ENCODE assay signal across 8 mouse cellular contexts in genomic region chr5:116023251-116023661, GRCm38 (mm10). TPM values are rescaled to one million over a fixed set of nuclear protein-coding genes. Genes with fewer than 3 reads are reported as not detected.
A peak's percentile ranks its signal among the peaks of the same experiment; 100 is the strongest.
DNase-seq lines count a peak whose midpoint lies in the region; ATAC-seq lines count a peak whose summit lies in the region.

No protein-coding gene starts in this region.

- H3K9me3 ChIP-seq in heart, embryonic 14.5 days (ENCODE audit: control insufficient read depth, low read length), result no peaks in the 10 kb centered on the region
- no peaks in the 10 kb centered on the region for H3K9me3 ChIP-seq in heart, embryonic 15.5 days (replicated peaks)
- H3K9me3 ChIP-seq in megakaryocyte, embryonic 14.5 days, result no peaks in the 10 kb centered on the region

- H3K27ac ChIP-seq in heart, embryonic 14.5 days (replicated peaks in 1 of 2; ENCODE audit: control insufficient read depth in 1 of 2, insufficient read depth in 1 of 2, low read depth in 2 of 2, low read length in 2 of 2), result peak overlapping the region in 1 of 2 experiments; percentile 77; a peak in 1 of 4 replicates
- H3K27ac ChIP-seq in heart, embryonic 15.5 days, result peak overlapping the region; percentile 84

- H3K9ac ChIP-seq in heart, embryonic 14.5 days (ENCODE audit: low read length), result peak overlapping the region; percentile 86
- peak overlapping the region; percentile 78 for H3K9ac ChIP-seq in heart, embryonic 15.5 days

- no peak for DNase-seq in heart, postnatal 25 days (ENCODE audit: low spot score)
- peak; percentile 43 for DNase-seq in NIH3T3 (ENCODE audit: low read depth)
- DNase-seq in kidney, postnatal 4 days, result peak; percentile 36 to 60
- no peak for DNase-seq in gastrocnemius, postnatal 14 days
- DNase-seq in left cerebral cortex, postnatal 36 days (ENCODE audit: low spot score in 2 of 2), result no peak

- peaks cover 43% of the 10 kb centered on the region for H3K36me3 ChIP-seq in heart, embryonic 14.5 days (ENCODE audit: control insufficient read depth, insufficient read depth, low read length)
- peaks cover 21% of the 10 kb centered on the region for H3K36me3 ChIP-seq in heart, embryonic 15.5 days
- H3K36me3 ChIP-seq in megakaryocyte, embryonic 14.5 days (replicated peaks; ENCODE audit: low read length), result peaks cover 60% of the 10 kb centered on the region

- H3K27me3 ChIP-seq in heart, embryonic 14.5 days (ENCODE audit: control insufficient read depth, insufficient read depth, low read length), result no peaks in the 10 kb centered on the region
- 0 out of 2 replicates have a peak, but pooled peaks cover 3% of the 10 kb centered on the region for H3K27me3 ChIP-seq in heart, embryonic 15.5 days
- H3K27me3 ChIP-seq in megakaryocyte, embryonic 14.5 days (replicated peaks), result no peaks in the 10 kb centered on the region

- no peak for ATAC-seq in heart, embryonic 14.5 days (ENCODE audit: insufficient number of reproducible peaks, insufficient read depth, low FRiP score, low read depth)
- ATAC-seq in heart, embryonic 15.5 days (replicated peaks; ENCODE audit: insufficient number of reproducible peaks, insufficient read depth, low FRiP score, low read depth), result no peak

- 22% methylated on average over 8 of the region's 8 CpGs for WGBS in heart, embryonic 14.5 days
- 28% methylated on average over 8 of the region's 8 CpGs for WGBS in heart, embryonic 15.5 days

- intact Hi-C loops in heart, postnatal 25 days (cut with DNase I), result loop anchor here (10.0 kb wide), 1 partner anchor 368 kb away; no protein-coding TSS in a partner anchor
- intact Hi-C loops in gastrocnemius, postnatal 14 days (cut with DNase I; ENCODE audit: low total_unique reads), result no loop called here
- intact Hi-C loops in left cerebral cortex, postnatal 36 days (cut with DNase I), result no loop called here

- H3K4me1 ChIP-seq in heart, embryonic 14.5 days (ENCODE audit: control insufficient read depth in 2 of 2, insufficient read depth in 2 of 2, low read length in 2 of 2), result peaks cover 22 to 46% of the 10 kb centered on the region in 2 experiments
- peaks cover 43% of the 10 kb centered on the region for H3K4me1 ChIP-seq in heart, embryonic 15.5 days (replicated peaks)
- peaks cover 91% of the 10 kb centered on the region for H3K4me1 ChIP-seq in megakaryocyte, embryonic 14.5 days

- peak overlapping the region; percentile 65 to 81 for H3K4me3 ChIP-seq in heart, embryonic 14.5 days (ENCODE audit: control insufficient read depth in 1 of 2, insufficient read depth in 1 of 2, low read depth in 1 of 2, low read length in 2 of 2)
- peak overlapping the region; percentile 86 for H3K4me3 ChIP-seq in heart, embryonic 15.5 days
- peak overlapping the region; percentile 95 for H3K4me3 ChIP-seq in megakaryocyte, embryonic 14.5 days (replicated peaks)

- H3K4me2 ChIP-seq in heart, embryonic 14.5 days (ENCODE audit: low read length), result peak overlapping the region; percentile 94
- H3K4me2 ChIP-seq in heart, embryonic 15.5 days, result peak overlapping the region; percentile 94

RNA-seq across cellular contexts. Expression of gene Prkab1, which starts 1.1 kb away (rescaled TPM):
- polyA plus RNA-seq in heart, embryonic 14.5 days (2014; fragmentation: Nextera tagmentation; extraction: Ambion mirVana), result 38.0 and 40.5 TPM in 2 replicates
- 10 to 100 TPM; 47.0 to 49.6 TPM for total RNA-seq in heart, postnatal 25 days (2021)
- 33.3 and 44.9 TPM in 2 replicates for polyA plus RNA-seq in heart, embryonic 15.5 days (2015; fragmentation: Nextera tagmentation; extraction: Ambion mirVana)
- 140 and 185 TPM in 2 replicates for polyA plus RNA-seq in megakaryocyte, embryonic 14.5 days (2012; ENCODE audit: insufficient read depth, low replicate concordance)
- total RNA-seq in gastrocnemius, postnatal 14 days (2021), result 10 to 100 TPM; 13.1 to 14.1 TPM
- total RNA-seq in left cerebral cortex, postnatal 36 days (2021), result 10 to 100 TPM; 26.1 to 27.0 TPM

RNA-seq across cellular contexts. Expression of gene Tmem233, which starts 59.8 kb away (rescaled TPM):
- polyA plus RNA-seq in heart, embryonic 14.5 days (2014; fragmentation: Nextera tagmentation; extraction: Ambion mirVana), result not detected in 2 replicates
- not detected for total RNA-seq in heart, postnatal 25 days (2021)
- polyA plus RNA-seq in heart, embryonic 15.5 days (2015; fragmentation: Nextera tagmentation; extraction: Ambion mirVana), result not detected in 2 replicates
- polyA plus RNA-seq in megakaryocyte, embryonic 14.5 days (2012; ENCODE audit: insufficient read depth, low replicate concordance), result not detected in 2 replicates
- total RNA-seq in gastrocnemius, postnatal 14 days (2021), result 10 to 100 TPM; 54.1 to 75.2 TPM
- total RNA-seq in left cerebral cortex, postnatal 36 days (2021), result not detected

Comparison
In these comparisons a context has a peak if more than half of its experiments do, and no peak if none do; other contexts are left out.
1. DNase-seq: peak in NIH3T3 (single experiment) and kidney, postnatal 4 days (2 of 2); none in heart, postnatal 25 days (single experiment), gastrocnemius, postnatal 14 days (single experiment) and left cerebral cortex, postnatal 36 days (0 of 2).
2. RNA of gene Tmem233, which starts 59.8 kb away (total RNA-seq): 54.1 to 75.2 TPM in gastrocnemius, postnatal 14 days; not detected in heart, postnatal 25 days and not detected in left cerebral cortex, postnatal 36 days; every median in the first group is over 10 times any median in the second.
3. Peak in every context shown above with its lines, with median percentiles within 50 percentile points of each other: H3K4me3 ChIP-seq.